Mouse (Mus musculus): ENCODE results near the gene Hoxa9. TPM values are rescaled to one million over a fixed set of nuclear protein-coding genes. Genes with fewer than 3 reads are reported as not detected.

Gene Hoxa9
- total and polyA plus RNA-seq, 3 experiments = 0.04 TPM; not detected in 2

- Histone ChIP-seq H3K9ac (ENCODE audit: low read depth, low read length) (no peak overlapping the region), H3K27me3 (ENCODE audit: control insufficient read depth, insufficient read depth, low read length) (peaks cover 54% of the 10 kb centered on the region), H3K27ac (no peak overlapping the region), H3K36me3 (ENCODE audit: control insufficient read depth, insufficient read depth, low read length) (no peaks in the 10 kb centered on the region), H3K4me3 (no peak overlapping the region), H3K79me2 (replicated peaks; ENCODE audit: control insufficient read depth, insufficient read depth, low read length) (no peaks in the 10 kb centered on the region), H3K4me1 (ENCODE audit: control insufficient read depth, insufficient read depth, low read length) (no peaks in the 10 kb centered on the region; the same call in 1 of the 2 replicates)
- intact Hi-C loops (cut with DNase I) = no loop called here
- TF ChIP-seq POLR2A (IDR thresholded peaks at IDR 0.05; ENCODE audit: insufficient read depth, low read depth, low read length) (no peak), CTCF (IDR thresholded peaks at IDR 0.05) (no peak), EP300 (IDR thresholded peaks at IDR 0.05; ENCODE audit: insufficient read depth, low read depth, low read length) (no peak)
- WGBS = 5% methylated on average over 18 of the region's 18 CpGs
- DNase-seq = peak; percentile 17 to 40
These were observed 1.1 kb upstream of the Hoxa9 start for GRCm38 (mm10) chr6:52231885-52232567.

GRCm38 (mm10) chr6:52229558-52230416, 1.1 kb downstream of the Hoxa9 start:
- H3K27ac ChIP-seq = no peak overlapping the region
- H3K4me1 ChIP-seq (ENCODE audit: control insufficient read depth, insufficient read depth, low read length) = no peaks in the 10 kb centered on the region; the same call in 1 of the 2 replicates
- intact Hi-C loops (cut with DNase I) = no loop called here
- no peak for DNase-seq
- no peaks in the 10 kb centered on the region for H3K79me2 ChIP-seq (replicated peaks; ENCODE audit: control insufficient read depth, insufficient read depth, low read length)
- WGBS = 6% methylated on average over 44 of the region's 44 CpGs
- H3K36me3 ChIP-seq (ENCODE audit: control insufficient read depth, insufficient read depth, low read length) = no peaks in the 10 kb centered on the region
- no peak overlapping the region for H3K9ac ChIP-seq (ENCODE audit: low read depth, low read length)
- peaks cover 60% of the 10 kb centered on the region for H3K27me3 ChIP-seq (ENCODE audit: control insufficient read depth, insufficient read depth, low read length)
- TF ChIP-seq CTCF (IDR thresholded peaks at IDR 0.05) (no peak), EP300 (IDR thresholded peaks at IDR 0.05; ENCODE audit: insufficient read depth, low read depth, low read length) (no peak), POLR2A (IDR thresholded peaks at IDR 0.05; ENCODE audit: insufficient read depth, low read depth, low read length) (no peak)
- no peak overlapping the region for H3K4me3 ChIP-seq

GRCm38 (mm10) chr6:52228475-52229465, 2.1 kb downstream of the Hoxa9 start:
- intact Hi-C loops (cut with DNase I) = no loop called here
- WGBS = 5% methylated on average over 38 of the region's 38 CpGs
- Histone ChIP-seq H3K27ac (no peak overlapping the region), H3K27me3 (ENCODE audit: control insufficient read depth, insufficient read depth, low read length) (peaks cover 52% of the 10 kb centered on the region), H3K4me3 (no peak overlapping the region), H3K79me2 (replicated peaks; ENCODE audit: control insufficient read depth, insufficient read depth, low read length) (no peaks in the 10 kb centered on the region), H3K36me3 (ENCODE audit: control insufficient read depth, insufficient read depth, low read length) (no peaks in the 10 kb centered on the region), H3K4me1 (ENCODE audit: control insufficient read depth, insufficient read depth, low read length) (no peaks in the 10 kb centered on the region; the same call in 1 of the 2 replicates), H3K9ac (ENCODE audit: low read depth, low read length) (no peak overlapping the region)
- peak in 1 of 2 experiments; percentile 10 for DNase-seq
- no peak for TF ChIP-seq POLR2A (IDR thresholded peaks at IDR 0.05; ENCODE audit: insufficient read depth, low read depth, low read length)
- TF ChIP-seq EP300 (IDR thresholded peaks at IDR 0.05; ENCODE audit: insufficient read depth, low read depth, low read length) = no peak
- TF ChIP-seq CTCF (IDR thresholded peaks at IDR 0.05) = no peak

- H3K27ac ChIP-seq = no peak overlapping the region
- intact Hi-C loops (cut with DNase I) = no loop called here
- WGBS = 11% methylated on average over 11 of the region's 11 CpGs
These were observed 3.2 kb downstream of the Hoxa9 start for GRCm38 (mm10) chr6:52227470-52228222.

More at GRCm38 (mm10) chr6:52227470-52228222, 3.2 kb downstream of the Hoxa9 start:
- DNase-seq = no peak
- Histone ChIP-seq H3K4me1 (ENCODE audit: control insufficient read depth, insufficient read depth, low read length) (no peaks in the 10 kb centered on the region; the same call in 1 of the 2 replicates), H3K27me3 (ENCODE audit: control insufficient read depth, insufficient read depth, low read length) (peaks cover 44% of the 10 kb centered on the region), H3K36me3 (ENCODE audit: control insufficient read depth, insufficient read depth, low read length) (no peaks in the 10 kb centered on the region), H3K79me2 (replicated peaks; ENCODE audit: control insufficient read depth, insufficient read depth, low read length) (no peaks in the 10 kb centered on the region), H3K9ac (ENCODE audit: low read depth, low read length) (no peak overlapping the region), H3K4me3 (no peak overlapping the region)
- TF ChIP-seq CTCF (IDR thresholded peaks at IDR 0.05) (no peak), POLR2A (IDR thresholded peaks at IDR 0.05; ENCODE audit: insufficient read depth, low read depth, low read length) (no peak), EP300 (IDR thresholded peaks at IDR 0.05; ENCODE audit: insufficient read depth, low read depth, low read length) (no peak)

Measured in heart, adult 2 months (tissue).